Mouse (Mus musculus) liver, embryonic 12.5 days (tissue): ENCODE data around the gene Slc26a6. TPM values are rescaled to one million over a fixed set of nuclear protein-coding genes. Genes with fewer than 3 reads are reported as not detected.

Source experiments
- ATAC-seq: fragments of 200-750 bp; cut with Nextera tagmentation; 2 replicates; pipeline ENCODE4 v1.8.0; 2017; ENCODE audit warnings: moderate number of reproducible peaks, mild to moderate bottlenecking, moderate library complexity
- H3K27ac ChIP-seq: fragments of 300-500 bp; sonication (generic); 2 replicates; pipeline ENCODE4 v1.5.1; 2016; ENCODE audit warnings: mild to moderate bottlenecking
- H3K27me3 ChIP-seq: fragments of 300-500 bp; sonication (generic); replicated peaks from 2 replicates; pipeline ENCODE4 v1.6.1; 2016; ENCODE audit warnings: mild to moderate bottlenecking, moderate library complexity
- H3K36me3 ChIP-seq: fragments of 300-500 bp; sonication (generic); 2 replicates; pipeline ENCODE4 v1.6.1; 2016; ENCODE audit warnings: mild to moderate bottlenecking, moderate library complexity
- H3K4me1 ChIP-seq: fragments of 300-500 bp; sonication (generic); 2 replicates; pipeline ENCODE4 v1.6.1; 2016
- H3K4me2 ChIP-seq: fragments of 300-500 bp; sonication (generic); 2 replicates; pipeline ENCODE4 v1.6.1; 2016; ENCODE audit warnings: mild to moderate bottlenecking, moderate library complexity
- H3K4me3 ChIP-seq: fragments of 300-500 bp; sonication (generic); 2 replicates; pipeline ENCODE4 v1.5.1; 2016; ENCODE audit warnings: mild to moderate bottlenecking, moderate library complexity
- H3K9ac ChIP-seq: fragments of 300-500 bp; sonication (generic); 2 replicates; pipeline ENCODE4 v1.6.1; 2016; ENCODE audit warnings: mild to moderate bottlenecking, moderate library complexity
- H3K9me3 ChIP-seq: fragments of 300-500 bp; sonication (generic); replicated peaks from 2 replicates; pipeline ENCODE4 v1.6.1; 2016; ENCODE audit warnings: mild to moderate bottlenecking, moderate library complexity
- WGBS: fragments of 180-500 bp; shearing (Covaris S2); methylation state at CpG from one replicate; pipeline ENCODE4 v1.1.7; 2016; ENCODE audit not compliant: insufficient replicate concordance; 5-methylcytosine and 5-hydroxymethylcytosine counted together
- polyA plus RNA-seq: library from polyadenylated mRNA; unstranded; fragments of >200 nt; fragmentation: Nextera tagmentation; extraction: Ambion mirVana; gene quantifications from 2 replicates; pipeline ENCODE4 v1.2.1, GENCODE M21; 2016

Gene Slc26a6
- polyA plus RNA-seq = 6.9 and 9.0 TPM in 2 replicates

DNA sequence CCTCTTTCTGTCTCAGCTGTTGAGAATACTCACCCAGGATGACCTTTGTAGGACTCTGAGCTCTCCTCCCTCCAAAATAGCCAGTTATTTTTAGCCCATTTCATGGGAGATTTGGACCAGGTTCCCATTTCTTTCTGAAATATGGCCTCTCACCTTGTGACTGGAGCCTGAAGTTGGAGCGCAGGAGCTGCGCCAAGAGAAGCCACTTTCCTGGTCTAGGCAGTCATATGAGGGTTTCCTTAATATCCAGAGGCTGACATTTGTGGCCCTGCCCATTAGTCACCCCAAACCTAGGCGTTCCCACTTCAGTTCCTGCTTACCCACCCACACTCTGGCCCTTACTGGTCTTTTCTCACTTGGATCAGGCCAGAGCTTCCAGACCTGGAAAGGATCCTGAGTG is at the start of gene Slc26a6:
Gene Slc26a6, plus strand, starts transcription at position 308 of the 400 bp plus-strand sequence.
- H3K4me1 ChIP-seq = peaks cover 34% of the 10 kb centered on the region
- no peaks in the 10 kb centered on the region for H3K9me3 ChIP-seq
- H3K4me3 ChIP-seq = peak within 1 kb of the TSS; percentile 69
- peak within 1 kb of the TSS; percentile 80 for H3K27ac ChIP-seq
- peak within 1 kb of the TSS; percentile 94 for H3K4me2 ChIP-seq
- WGBS = 80% methylated on average over 3 of the region's 3 CpGs
- H3K9ac ChIP-seq = peak within 1 kb of the TSS; percentile 81
- ATAC-seq = no peak
- H3K27me3 ChIP-seq = peaks cover 25% of the 10 kb centered on the region
- 0 out of 2 replicates have a peak, but pooled peaks cover 5% of the 10 kb centered on the region for H3K36me3 ChIP-seq

DNA sequence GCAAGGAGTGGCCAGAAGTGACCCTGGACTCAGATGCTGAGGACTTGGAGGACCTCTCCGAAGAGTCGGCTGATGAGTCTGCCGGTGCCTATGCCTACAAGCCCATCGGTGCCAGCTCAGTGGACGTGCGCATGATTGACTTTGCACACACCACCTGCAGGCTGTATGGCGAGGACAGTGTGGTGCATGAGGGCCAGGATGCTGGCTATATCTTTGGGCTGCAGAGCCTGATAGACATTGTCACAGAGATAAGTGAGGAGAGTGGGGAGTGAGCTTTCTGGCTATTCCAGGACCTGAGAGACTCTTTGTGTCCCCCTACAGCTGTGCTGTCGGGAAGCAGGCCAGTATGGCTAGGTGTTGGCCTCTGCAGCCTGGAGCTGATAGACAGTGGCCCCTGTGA is 47.3 kb upstream of the Slc26a6 start:
- ATAC-seq = peak; percentile 61
- Histone ChIP-seq H3K27ac (peak overlapping the region; percentile 93), H3K36me3 (peaks cover 68% of the 10 kb centered on the region), H3K9me3 (no peaks in the 10 kb centered on the region), H3K9ac (peak overlapping the region; percentile 30; the same call in 1 of the 2 replicates), H3K4me3 (no peak overlapping the region), H3K27me3 (no peaks in the 10 kb centered on the region), H3K4me2 (peak overlapping the region; percentile 38), H3K4me1 (peaks cover 61% of the 10 kb centered on the region)
- 62% methylated on average over 8 of the region's 8 CpGs for WGBS

DNA sequence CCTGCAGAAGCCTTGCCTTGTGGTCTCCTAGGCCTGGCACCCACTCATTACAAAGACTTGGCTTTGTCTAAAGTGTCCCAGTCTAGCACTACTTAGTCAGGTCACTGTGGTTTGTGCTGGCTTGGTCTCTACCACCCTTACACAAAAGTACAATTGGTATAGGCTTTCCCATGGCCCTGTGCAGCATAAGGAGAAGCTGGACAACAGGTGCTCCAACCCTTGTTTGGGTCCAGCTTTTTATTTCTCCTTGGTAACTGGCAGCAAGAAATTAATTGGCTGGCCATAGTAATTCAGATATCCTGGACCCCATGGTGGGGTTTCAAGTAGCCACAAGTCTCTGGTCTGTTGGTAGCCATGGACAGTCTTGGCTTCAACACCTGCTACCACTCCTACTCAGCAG is 46.7 kb upstream of the Slc26a6 start:
- H3K9me3 ChIP-seq = no peaks in the 10 kb centered on the region
- 0 out of 2 replicates have a peak overlapping the region, but pooled peaks have one; percentile 44 for H3K9ac ChIP-seq
- H3K4me2 ChIP-seq = peak overlapping the region; percentile 99; the same call in 1 of the 2 replicates
- no peaks in the 10 kb centered on the region for H3K27me3 ChIP-seq
- no peak for ATAC-seq
- H3K4me3 ChIP-seq = no peak overlapping the region
- H3K27ac ChIP-seq = peak overlapping the region; percentile 93
- peaks cover 67% of the 10 kb centered on the region for H3K36me3 ChIP-seq
- peaks cover 61% of the 10 kb centered on the region for H3K4me1 ChIP-seq

DNA sequence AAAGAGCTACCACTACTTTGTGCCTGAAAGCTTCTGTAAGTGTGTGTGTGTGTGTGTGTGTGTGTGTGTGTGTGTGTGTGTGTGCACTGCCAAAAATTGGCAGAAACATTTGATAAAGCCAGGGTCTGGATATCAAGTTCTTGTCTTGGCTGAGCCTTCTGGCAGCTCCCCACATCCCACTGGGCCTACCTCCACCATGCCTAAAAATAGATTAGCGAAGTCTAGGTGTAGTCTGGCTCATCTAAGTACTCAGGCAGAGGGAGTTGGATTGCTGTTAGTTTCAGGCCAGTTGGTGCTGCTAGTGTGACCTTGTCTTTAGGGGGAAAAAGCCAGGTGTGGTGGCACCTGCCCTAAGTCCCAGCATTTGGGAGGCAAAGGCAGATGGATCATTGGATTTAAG is 46.3 kb upstream of the Slc26a6 start:
- no peaks in the 10 kb centered on the region for H3K9me3 ChIP-seq
- H3K36me3 ChIP-seq = peaks cover 67% of the 10 kb centered on the region
- H3K4me3 ChIP-seq = no peak overlapping the region
- H3K4me2 ChIP-seq = peak overlapping the region; percentile 99
- peaks cover 61% of the 10 kb centered on the region for H3K4me1 ChIP-seq
- H3K27ac ChIP-seq = peak overlapping the region; percentile 93
- no peak for ATAC-seq
- peak overlapping the region; percentile 44 for H3K9ac ChIP-seq
- H3K27me3 ChIP-seq = no peaks in the 10 kb centered on the region
- 88% methylated on average over 1 of the region's 1 CpGs for WGBS

DNA sequence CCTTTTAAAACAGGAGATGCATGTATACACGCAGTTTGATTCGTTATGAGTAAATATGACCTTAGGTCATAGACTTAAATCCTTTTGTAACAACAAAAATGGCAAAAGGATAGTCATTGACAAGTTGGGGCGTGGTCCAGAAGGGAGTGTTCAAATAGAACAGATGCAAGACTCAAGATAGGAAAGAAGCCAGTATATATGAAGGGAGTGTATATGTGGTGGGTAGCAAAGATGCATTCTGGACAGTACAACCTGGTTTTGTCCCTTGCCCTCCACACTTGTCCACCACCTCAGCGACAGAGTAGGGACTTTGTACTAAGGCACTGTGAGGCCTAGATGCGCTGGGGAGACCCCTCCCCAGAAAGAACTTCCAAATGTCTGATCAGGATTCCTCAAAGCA is 45.4 kb upstream of the Slc26a6 start:
- WGBS = 46% methylated on average over 5 of the region's 5 CpGs
- ATAC-seq = peak; percentile 81
- no peaks in the 10 kb centered on the region for H3K27me3 ChIP-seq
- peak overlapping the region; percentile 99 for H3K4me2 ChIP-seq
- peak overlapping the region; percentile 93 for H3K27ac ChIP-seq
- H3K36me3 ChIP-seq = peaks cover 67% of the 10 kb centered on the region
- no peaks in the 10 kb centered on the region for H3K9me3 ChIP-seq
- H3K4me3 ChIP-seq = peak overlapping the region; percentile 76
- peak overlapping the region; percentile 70 for H3K9ac ChIP-seq
- H3K4me1 ChIP-seq = peaks cover 61% of the 10 kb centered on the region

DNA sequence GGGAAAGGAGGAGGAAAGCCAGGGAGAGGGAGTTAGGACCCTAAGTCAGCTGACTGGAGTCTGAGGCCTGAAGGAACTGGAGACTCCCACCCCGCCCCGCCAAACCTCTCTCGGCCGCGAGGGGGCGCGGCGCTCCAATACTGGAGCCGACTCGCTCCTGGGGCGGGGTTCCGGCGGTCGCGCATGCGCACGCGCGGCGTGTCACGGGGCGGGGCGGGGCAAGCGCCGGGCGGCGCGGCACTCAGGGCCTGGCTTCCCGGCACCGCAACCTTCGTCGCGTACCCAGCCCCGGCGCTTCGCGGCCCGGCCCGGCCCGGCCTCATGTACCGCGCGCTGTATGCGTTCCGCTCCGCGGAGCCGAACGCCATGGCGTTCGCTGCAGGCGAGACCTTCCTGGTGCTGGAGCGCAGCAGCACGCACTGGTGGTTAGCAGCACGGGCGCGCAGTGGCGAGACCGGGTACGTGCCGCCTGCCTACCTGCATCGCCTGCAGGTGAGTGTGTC is 44.9 kb upstream of the Slc26a6 start, which contains the start of gene Nckipsd:
Gene Nckipsd, plus strand, starts transcription at position 206 of the 503 bp plus-strand sequence.
- peak within 1 kb of the TSS; percentile 99 for H3K4me2 ChIP-seq
- H3K4me3 ChIP-seq = peak within 1 kb of the TSS; percentile 76
- peak within 1 kb of the TSS; percentile 93 for H3K27ac ChIP-seq
- H3K4me1 ChIP-seq = peaks cover 61% of the 10 kb centered on the region
- ATAC-seq = peak; percentile 85
- no peaks in the 10 kb centered on the region for H3K9me3 ChIP-seq
- WGBS = 2% methylated on average over 62 of the region's 62 CpGs
- H3K9ac ChIP-seq = peak within 1 kb of the TSS; percentile 93
- peaks cover 67% of the 10 kb centered on the region for H3K36me3 ChIP-seq
- no peaks in the 10 kb centered on the region for H3K27me3 ChIP-seq

DNA sequence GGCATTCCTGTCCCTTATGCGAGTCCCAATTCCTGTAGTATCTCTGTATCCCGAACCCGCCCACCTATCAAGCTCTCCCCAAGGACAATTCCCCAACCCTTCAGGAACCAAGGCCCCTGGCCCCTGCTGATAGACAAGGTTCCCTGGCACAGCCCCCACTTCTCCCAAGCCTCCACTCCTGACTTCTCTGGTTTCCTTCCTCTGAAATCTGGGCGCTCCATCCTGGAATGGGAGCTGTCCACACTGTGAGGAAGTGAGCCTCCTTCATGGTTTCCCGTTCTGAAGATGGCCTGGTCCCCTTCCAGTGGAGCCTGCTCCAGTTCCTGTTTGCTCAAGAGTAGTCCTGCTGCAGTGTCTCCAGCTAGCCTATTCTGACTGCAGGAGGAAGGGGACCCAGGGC is 43.9 kb upstream of the Slc26a6 start:
- no peaks in the 10 kb centered on the region for H3K27me3 ChIP-seq
- H3K9me3 ChIP-seq = no peaks in the 10 kb centered on the region
- H3K27ac ChIP-seq = no peak overlapping the region
- peaks cover 62% of the 10 kb centered on the region for H3K36me3 ChIP-seq
- H3K9ac ChIP-seq = peak overlapping the region; percentile 93
- peak overlapping the region; percentile 76 for H3K4me3 ChIP-seq
- H3K4me1 ChIP-seq = peaks cover 56% of the 10 kb centered on the region
- peak overlapping the region; percentile 99 for H3K4me2 ChIP-seq
- WGBS = 45% methylated on average over 5 of the region's 5 CpGs
- ATAC-seq = no peak

DNA sequence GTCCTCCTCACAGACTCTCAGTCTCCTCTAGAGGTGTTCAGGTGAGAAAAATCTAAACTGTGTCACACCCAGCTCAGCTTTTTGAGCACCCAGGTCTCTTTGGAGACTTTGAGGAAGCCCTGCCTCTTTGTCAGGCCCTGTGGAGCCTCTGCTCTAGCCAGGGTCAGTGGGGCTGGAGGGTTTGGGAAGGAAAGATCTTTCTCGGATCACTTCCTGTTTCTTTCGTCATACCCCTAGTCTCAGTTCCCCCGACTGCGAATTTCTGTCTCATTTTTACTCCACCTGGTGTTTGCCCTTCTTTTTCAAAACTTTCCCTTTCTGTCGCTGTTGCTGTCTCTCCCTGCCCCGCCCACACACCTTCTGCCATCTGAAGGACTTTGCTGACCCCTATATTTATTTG is 43.4 kb upstream of the Slc26a6 start:
- Histone ChIP-seq H3K4me3 (no peak overlapping the region), H3K9ac (peak overlapping the region; percentile 93; the same call in 1 of the 2 replicates), H3K9me3 (no peaks in the 10 kb centered on the region), H3K36me3 (peaks cover 62% of the 10 kb centered on the region), H3K27me3 (no peaks in the 10 kb centered on the region), H3K27ac (no peak overlapping the region), H3K4me1 (peaks cover 51% of the 10 kb centered on the region), H3K4me2 (peak overlapping the region; percentile 99; the same call in 1 of the 2 replicates)
- 37% methylated on average over 6 of the region's 6 CpGs for WGBS
- ATAC-seq = no peak

DNA sequence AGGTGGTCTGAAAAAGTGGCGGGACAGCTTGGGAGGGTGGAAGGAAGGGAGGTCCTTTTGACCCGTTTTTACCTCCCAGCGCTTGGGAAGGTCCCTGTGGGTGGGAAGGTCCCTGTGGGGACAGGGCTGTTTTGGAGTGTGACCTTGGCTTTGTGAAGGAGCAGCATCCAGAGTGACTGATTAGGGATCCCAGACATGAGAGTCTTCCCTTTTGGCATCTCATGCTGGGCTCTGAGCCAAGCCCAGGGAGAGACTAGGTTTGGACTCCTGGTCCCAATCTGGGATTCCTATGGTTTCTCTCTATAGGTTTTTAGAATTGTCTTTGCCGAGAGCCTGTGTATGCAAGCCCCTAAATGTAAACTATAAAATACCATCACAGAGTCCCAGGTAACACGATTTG is 42.6 kb upstream of the Slc26a6 start:
- H3K27me3 ChIP-seq = no peaks in the 10 kb centered on the region
- H3K27ac ChIP-seq = no peak overlapping the region
- WGBS = 75% methylated on average over 5 of the region's 5 CpGs
- H3K4me1 ChIP-seq = peaks cover 43% of the 10 kb centered on the region
- no peaks in the 10 kb centered on the region for H3K9me3 ChIP-seq
- no peak overlapping the region for H3K9ac ChIP-seq
- H3K4me2 ChIP-seq = no peak overlapping the region
- ATAC-seq = no peak
- peaks cover 62% of the 10 kb centered on the region for H3K36me3 ChIP-seq
- no peak overlapping the region for H3K4me3 ChIP-seq

DNA sequence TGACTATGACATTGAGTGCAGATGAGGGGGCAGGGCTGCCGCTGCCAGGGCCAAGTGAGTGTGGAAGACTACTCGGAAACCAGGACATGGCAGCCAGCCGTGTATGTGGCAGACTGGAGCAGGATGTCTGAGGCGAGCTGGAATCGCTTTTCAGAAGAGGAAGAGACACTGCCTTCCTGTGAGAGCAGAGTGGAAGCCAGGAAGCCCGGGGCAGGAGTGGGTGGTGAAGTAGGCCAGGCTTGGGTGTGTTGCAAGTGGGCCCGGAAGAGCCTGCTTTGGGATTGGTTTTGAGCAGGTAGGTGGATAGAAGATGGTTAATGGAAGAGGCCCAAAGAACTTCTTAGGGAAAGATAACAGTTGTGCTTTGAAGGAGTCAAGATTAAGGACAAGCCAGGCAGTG is 37.5 kb upstream of the Slc26a6 start:
- Histone ChIP-seq H3K4me1 (no peaks in the 10 kb centered on the region), H3K36me3 (peaks cover 52% of the 10 kb centered on the region), H3K27ac (no peak overlapping the region), H3K9me3 (no peaks in the 10 kb centered on the region), H3K9ac (no peak overlapping the region), H3K4me3 (no peak overlapping the region), H3K27me3 (peaks cover 7% of the 10 kb centered on the region; the same call in 1 of the 2 replicates), H3K4me2 (no peak overlapping the region)
- no peak for ATAC-seq
- 77% methylated on average over 7 of the region's 7 CpGs for WGBS

DNA sequence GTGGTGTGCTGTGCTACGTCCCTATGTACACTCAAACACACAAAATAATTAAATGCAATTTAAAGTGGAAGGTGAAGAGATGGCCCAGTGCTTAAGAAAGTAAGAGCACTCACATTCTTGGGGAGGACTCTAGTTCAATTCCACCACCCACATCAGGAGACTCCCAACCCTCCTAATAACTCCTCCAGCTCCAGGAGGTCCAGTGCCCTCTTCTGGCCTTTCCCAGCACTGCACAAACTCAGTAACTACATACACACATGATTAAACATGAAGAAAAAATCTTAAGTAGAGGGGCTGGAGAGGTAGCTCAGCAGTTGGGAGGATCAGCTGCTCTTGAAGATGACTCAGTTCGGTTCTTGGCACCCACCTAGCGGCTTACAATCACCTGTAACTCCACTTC is 33.6 kb upstream of the Slc26a6 start:
- Histone ChIP-seq H3K4me3 (no peak overlapping the region), H3K4me1 (no peaks in the 10 kb centered on the region), H3K9ac (no peak overlapping the region), H3K9me3 (no peaks in the 10 kb centered on the region), H3K4me2 (no peak overlapping the region), H3K27ac (no peak overlapping the region), H3K27me3 (peaks cover 46% of the 10 kb centered on the region), H3K36me3 (peaks cover 22% of the 10 kb centered on the region)
- no peak for ATAC-seq
- 41% methylated on average over 3 of the region's 3 CpGs for WGBS

DNA sequence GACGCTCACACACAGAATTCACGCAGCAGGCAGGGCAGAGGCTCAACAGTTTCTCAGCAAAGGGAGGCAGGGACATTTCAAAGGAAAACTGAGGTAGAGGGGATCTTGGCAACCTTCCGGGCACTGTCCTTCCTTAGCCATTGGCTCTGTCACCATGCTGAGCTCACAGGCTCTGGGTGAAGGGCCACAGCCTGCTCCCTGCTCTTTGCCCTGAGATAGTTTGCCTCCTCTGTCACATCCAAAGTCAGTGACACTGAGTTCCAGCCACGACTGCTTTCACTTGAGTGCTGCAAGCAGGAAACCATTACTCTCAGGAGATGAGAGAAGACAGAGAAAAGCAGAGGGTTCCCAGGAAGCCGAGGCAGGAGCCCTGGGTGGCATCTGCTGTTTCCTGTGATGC is 33.0 kb upstream of the Slc26a6 start:
- no peak overlapping the region for H3K9ac ChIP-seq
- ATAC-seq = no peak
- no peaks in the 10 kb centered on the region for H3K4me1 ChIP-seq
- H3K36me3 ChIP-seq = peaks cover 16% of the 10 kb centered on the region
- no peak overlapping the region for H3K27ac ChIP-seq
- peaks cover 52% of the 10 kb centered on the region for H3K27me3 ChIP-seq
- H3K4me2 ChIP-seq = no peak overlapping the region
- 52% methylated on average over 5 of the region's 5 CpGs for WGBS
- no peaks in the 10 kb centered on the region for H3K9me3 ChIP-seq
- H3K4me3 ChIP-seq = no peak overlapping the region
